Mouse (Mus musculus): ENCODE data around the gene Clmp. TPM values are rescaled to one million over a fixed set of nuclear protein-coding genes. Genes with fewer than 3 reads are reported as not detected.

Gene Clmp
- total RNA-seq (2015; ENCODE audit: low replicate concordance) (0.84 TPM in 1 of 2 replicates, not detected in the other), total RNA-seq (2017; ENCODE audit: low replicate concordance) (0.26 TPM in 1 of 2 replicates, not detected in the other)

DNA sequence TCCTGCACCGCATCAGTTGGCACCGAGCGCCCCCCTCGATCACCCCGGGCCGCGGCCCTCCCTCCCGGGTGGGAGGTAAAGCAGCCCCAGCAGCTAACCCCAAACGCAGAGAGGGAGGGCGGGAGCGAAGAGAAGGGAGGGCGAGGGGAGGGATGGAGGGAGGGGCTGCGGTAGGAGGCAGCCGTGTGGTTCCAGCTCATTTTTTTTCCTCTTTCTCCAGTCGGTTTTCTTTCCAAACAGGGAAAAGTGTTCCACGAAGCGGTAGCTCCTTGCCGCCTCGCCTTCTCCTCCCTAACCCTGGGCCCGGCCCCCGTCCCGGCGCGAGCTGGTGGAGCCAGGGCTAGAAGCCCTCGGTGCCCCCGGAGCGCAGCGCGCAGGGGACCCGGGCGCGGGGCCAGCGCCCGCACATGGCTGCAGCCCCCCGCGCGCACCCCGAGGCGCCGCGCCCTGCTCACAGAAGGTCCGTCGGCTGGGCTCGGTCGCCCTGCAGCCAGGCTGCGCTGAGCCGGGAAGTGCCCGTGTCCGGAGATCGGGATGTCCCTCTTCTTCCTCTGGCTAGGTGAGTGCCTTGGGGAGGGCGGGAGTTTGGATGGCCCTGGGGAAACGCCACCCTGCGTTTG lies at the start of gene Clmp:
Clmp (plus strand) TSS at position 162 of the 620 bp plus-strand sequence.
- no peak for ATAC-seq (replicated peaks; ENCODE audit: low FRiP score, poor library complexity, severe bottlenecking)

GRCm38 (mm10) chr9:40636054-40636453 lies 49.7 kb upstream of the Clmp start:
- ATAC-seq (replicated peaks; ENCODE audit: low FRiP score, poor library complexity, severe bottlenecking) = peak; percentile 72

DNA sequence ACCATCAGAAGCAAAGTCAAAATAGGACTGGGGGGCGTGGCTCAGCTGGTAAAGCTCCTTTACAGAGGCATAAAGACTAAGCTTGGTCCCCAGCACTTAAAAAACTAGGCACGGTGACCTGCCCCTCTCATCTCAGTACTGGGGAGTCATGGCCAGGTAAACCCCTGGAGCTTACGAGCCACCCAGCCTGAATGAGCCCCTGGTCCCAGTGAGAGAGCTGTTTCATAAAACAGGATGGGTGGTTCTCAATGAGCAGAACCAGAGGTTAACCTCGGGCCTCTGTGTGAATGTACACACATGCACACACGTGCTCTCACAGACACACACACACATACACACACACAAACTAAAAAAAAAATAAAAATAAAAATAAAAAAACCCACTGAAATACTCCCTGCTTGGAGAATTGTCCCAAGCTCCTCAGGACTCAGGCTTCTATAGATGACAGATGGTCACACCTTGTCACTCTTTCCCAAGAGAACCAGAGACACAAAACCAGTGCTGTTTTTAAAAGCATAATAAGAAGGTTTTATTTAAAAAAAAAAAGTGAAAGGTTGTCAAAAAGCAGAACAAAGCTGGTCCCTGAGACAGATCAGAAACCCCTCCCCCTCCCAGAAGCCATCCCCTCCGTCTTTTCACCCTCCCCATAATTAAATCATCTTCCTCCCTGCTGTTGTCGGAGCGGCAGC lies 47.9 kb upstream of the Clmp start:
- ATAC-seq (replicated peaks; ENCODE audit: low FRiP score, poor library complexity, severe bottlenecking) = no peak

GRCm38 (mm10) chr9:40638394-40639049 lies 47.2 kb upstream of the Clmp start:
- ATAC-seq (replicated peaks; ENCODE audit: low FRiP score, poor library complexity, severe bottlenecking) = no peak

DNA sequence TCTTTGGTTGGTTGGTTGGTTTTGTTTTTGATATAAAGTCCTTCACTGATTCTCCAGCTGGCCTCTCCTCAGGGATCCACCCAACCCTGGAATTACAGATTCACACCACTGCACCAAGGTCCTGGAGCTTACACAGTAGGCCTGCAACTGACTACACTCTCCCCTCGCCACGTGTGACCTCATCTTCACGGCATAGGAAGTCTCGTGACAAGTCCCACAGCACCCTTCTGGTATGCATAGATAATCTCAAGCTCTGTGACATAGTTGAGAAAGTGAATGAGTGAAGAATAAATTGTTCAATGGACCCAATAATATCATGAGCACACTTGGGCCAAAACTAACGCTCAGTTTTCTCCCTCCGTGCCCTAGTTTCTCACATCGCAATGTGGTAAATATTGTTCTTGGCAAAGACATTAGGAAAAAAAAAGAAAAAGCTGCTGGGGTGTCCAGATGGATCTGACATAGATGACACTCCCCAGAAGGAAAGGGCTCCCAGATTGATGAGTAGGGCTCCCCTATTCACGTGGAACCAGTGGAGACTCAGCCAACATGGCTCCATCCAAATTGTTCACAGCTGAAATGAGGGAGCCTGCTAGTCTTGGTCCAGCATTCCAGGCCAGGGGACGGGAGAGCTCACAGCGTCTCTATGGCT lies 46.1 kb upstream of the Clmp start:
- no peak for ATAC-seq (replicated peaks; ENCODE audit: low FRiP score, poor library complexity, severe bottlenecking)

DNA sequence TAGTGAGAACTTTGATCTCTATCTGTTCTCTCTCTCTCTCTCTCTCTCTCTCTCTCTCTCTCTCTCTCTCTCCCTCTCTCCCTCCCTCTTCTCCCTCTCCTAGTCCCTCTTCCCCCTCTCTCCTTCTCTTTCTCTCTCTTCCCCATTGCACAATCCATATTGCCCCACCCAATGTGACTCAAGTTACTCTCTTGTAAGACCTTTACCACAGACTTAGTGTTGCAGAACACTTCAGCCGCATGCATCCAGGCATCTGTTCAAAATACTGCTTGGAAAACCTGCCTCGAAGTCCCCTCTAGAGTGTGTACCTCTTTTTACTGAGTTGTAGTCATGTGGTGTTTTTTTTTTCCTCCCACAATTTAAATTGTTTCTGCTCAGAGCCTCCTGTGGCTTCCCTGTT lies 44.4 kb upstream of the Clmp start:
- no peak for ATAC-seq (replicated peaks; ENCODE audit: low FRiP score, poor library complexity, severe bottlenecking)

DNA sequence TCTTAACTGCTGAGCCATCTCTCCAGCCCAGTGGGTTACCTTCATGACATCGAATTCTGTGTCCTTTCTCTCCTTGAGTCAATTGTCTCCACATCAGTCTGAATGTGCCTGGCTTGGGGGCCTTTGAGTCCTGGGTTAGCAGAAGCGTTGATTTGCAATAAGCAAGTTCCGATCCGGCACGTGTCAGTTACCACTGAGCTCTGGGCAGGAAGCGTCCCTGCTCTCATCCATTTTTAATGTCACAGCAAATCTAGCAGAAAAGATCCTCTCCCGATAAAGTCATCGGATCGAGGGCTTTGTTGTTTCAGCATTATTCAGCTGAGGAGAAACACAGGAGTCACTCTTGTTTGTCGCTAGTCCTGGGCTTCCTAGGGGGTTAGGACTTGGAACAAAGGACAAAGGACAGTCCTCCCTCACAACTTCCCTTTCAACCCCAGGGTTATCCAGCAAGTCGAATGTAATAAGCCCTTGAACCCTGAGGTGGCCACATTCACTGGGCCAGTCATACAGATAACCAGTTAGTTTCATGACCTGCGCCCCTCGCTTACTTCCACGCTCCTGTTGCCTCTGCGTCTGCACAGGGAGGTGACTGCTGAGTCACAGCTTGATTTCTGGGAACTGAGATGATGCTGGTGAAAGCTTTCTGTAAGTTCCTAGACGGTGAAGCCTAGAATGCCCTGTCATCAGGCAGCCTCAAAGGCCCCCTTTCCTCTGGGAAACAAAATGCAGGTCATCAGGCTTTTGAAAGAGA lies 43.1 kb upstream of the Clmp start:
- no peak for ATAC-seq (replicated peaks; ENCODE audit: low FRiP score, poor library complexity, severe bottlenecking)

- ATAC-seq (replicated peaks; ENCODE audit: low FRiP score, poor library complexity, severe bottlenecking) = no peak
These were observed 36.3 kb upstream of the Clmp start for GRCm38 (mm10) chr9:40649444-40649843.

DNA sequence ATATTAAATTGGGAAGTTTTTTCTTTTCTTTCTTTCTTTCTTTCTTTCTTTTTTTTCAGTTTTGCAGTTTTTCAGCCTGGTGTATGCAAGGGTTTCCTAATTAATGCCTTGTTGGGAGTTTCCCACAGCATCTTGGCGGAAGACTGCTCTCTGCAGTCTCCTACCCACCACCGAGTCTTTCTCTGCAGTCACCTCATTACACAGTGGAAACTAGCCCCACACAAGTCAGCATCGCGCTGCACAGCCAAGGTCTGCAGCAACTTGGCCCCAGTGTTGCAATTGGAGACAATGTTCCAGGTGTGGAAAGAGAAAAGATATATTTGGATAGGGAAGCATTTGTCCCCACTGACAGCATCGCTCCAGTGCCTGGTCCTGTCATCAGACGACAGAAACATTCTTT lies 35.8 kb upstream of the Clmp start:
- ATAC-seq (replicated peaks; ENCODE audit: low FRiP score, poor library complexity, severe bottlenecking) = no peak

- no peak for ATAC-seq (replicated peaks; ENCODE audit: low FRiP score, poor library complexity, severe bottlenecking)
These were observed 34.4 kb upstream of the Clmp start for GRCm38 (mm10) chr9:40651239-40651859.

DNA sequence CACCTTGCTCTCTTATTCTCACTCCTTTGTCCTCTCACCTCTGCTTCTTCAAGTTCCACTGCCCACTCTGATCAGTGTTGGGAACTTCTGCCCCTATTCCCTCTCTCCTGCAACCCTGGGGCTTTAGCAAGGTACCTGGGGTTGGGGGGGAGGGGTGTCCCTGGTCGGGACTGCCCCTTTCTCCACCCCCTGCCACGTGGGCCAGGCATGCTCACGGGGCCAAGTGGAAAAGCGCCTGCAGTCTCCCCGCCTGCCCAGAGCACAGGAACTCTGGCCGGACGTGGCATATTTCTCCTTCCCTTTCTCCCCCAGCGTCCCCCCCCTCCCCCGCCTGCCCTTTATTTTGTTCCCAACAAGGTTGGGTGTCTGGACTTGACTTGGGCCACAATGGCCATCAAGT lies 33.0 kb upstream of the Clmp start:
- no peak for ATAC-seq (replicated peaks; ENCODE audit: low FRiP score, poor library complexity, severe bottlenecking)

- no peak for ATAC-seq (replicated peaks; ENCODE audit: low FRiP score, poor library complexity, severe bottlenecking)
These were observed 19.5 kb upstream of the Clmp start for GRCm38 (mm10) chr9:40666190-40666803.

GRCm38 (mm10) chr9:40670313-40670712 lies 15.4 kb upstream of the Clmp start, which contains the start of gene Gm21915:
Gene Gm21915 (plus strand): TSS chr9:40670613.
- no peak for ATAC-seq (replicated peaks; ENCODE audit: low FRiP score, poor library complexity, severe bottlenecking)

DNA sequence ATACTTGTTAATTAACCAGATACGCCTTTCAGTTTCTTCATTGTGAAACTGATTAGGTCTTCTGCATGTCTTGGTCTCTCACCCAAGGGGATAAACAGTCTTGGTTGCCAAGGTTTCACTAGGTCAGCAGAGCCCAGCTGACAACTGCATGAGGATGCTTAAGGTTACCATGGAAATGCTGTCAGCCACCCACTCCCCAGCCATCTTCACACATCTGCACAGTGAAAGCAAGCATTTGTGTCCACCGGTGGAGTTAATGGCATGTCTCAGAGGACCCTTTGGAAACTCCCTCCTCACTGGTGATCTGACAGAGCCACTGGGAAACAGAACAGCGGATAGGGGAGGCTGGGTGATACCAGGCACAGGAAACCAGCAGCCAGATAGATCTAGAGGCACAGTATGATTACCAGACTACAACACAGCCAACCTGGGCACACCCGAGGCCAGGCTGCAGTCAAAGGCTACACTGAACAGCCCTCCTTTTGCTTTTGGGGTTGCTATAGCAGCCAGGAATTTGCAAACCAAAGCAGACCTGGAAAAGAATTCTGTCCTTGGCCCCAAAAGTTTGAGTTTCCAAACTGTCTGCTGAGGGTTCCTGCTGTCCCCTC lies 14.3 kb upstream of the Clmp start:
- no peak for ATAC-seq (replicated peaks; ENCODE audit: low FRiP score, poor library complexity, severe bottlenecking)

DNA sequence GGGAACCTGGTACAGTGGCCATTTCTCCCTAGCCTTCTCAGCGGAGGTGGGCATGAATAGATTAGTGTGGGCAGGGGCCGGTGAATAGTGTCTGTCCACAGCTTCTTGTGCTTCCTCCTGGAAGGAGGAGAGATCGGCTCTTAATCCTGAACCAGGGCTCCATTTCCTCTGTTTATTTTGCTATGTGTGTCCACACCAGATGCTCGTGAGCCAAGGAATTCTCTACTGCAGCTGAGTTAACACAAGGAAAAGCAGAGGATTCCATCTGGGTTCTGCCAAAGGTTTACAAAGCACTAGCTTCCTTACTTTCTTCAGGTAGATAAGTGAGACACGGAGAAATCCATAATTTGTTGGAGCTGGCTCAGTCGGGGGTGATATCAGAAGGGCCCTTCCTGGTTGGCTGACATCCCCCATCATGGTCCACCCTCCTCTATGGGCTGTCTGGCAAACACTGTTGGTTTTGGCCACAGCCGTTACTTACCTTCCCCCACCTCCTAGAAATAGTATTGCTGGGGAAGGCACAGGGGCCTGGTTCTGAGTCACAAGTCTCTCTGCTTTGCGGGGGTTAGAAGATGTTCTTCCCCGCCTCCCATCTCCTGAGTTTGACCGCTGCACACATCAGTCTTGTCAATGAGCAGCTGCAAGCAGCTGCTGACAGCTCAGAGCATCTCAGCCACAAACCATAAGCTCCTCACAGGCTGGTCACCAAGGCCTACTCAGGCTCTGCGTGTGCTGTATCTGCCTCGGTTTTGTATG lies 10.4 kb upstream of the Clmp start:
- ATAC-seq (replicated peaks; ENCODE audit: low FRiP score, poor library complexity, severe bottlenecking) = no peak

- no peak for ATAC-seq (replicated peaks; ENCODE audit: low FRiP score, poor library complexity, severe bottlenecking)
These were observed 7.1 kb upstream of the Clmp start for GRCm38 (mm10) chr9:40678653-40679052.

DNA sequence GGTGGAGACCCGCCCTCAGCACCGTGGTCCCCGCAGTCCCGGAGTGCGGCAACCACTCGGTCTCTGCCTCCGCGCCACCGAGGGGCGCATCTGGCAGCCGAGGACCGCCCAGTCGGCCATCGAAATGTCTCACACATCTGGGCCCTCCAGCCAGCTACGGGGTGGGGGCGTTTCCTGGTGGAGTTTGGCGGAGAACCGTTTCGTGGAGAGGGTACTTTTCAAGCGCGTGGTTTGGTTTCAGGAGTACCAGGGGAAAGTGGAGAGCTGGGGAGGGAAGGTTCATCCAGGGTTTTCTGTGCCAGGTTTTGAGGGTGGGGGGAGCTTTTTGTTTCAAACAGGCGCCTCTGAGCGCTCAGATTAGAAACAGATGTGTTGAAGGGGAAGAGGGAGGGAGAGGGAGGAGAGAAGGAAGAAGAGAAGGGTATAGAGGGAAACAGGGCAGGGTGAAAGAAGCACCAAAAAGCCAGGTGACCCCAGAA lies 698 bp downstream of the Clmp start:
- no peak for ATAC-seq (replicated peaks; ENCODE audit: low FRiP score, poor library complexity, severe bottlenecking)

DNA sequence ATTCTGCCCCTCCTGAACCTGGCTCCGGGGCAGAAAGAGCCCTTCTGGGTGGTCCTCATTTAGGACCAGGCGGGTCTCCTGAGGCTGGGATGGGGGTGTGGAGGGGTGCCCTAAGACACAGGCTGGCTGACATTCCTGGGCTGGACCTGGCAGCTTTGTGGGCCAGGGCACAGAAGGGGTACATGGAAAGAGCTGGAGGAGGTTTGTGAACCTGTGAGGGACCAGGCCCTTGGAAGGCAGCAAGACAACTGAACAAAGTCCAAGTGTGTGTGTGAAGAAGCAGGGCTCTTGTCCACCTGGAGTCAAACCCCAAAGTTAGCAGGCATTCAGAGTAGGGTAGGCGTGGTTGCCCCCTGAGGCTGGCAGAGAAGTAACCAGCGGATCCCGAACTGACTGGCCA lies 1.3 kb downstream of the Clmp start:
- ATAC-seq (replicated peaks; ENCODE audit: low FRiP score, poor library complexity, severe bottlenecking) = no peak

All from erythroblast, adult 5-6 weeks (primary cell).